Mouse (Mus musculus): ENCODE data around the gene Olfr463. TPM values are rescaled to one million over a fixed set of nuclear protein-coding genes. Genes with fewer than 3 reads are reported as not detected.

Olfr463 gene
- not detected in 2 replicates for polyA plus RNA-seq (2015; fragmentation: Nextera tagmentation; extraction: Ambion mirVana)

DNA sequence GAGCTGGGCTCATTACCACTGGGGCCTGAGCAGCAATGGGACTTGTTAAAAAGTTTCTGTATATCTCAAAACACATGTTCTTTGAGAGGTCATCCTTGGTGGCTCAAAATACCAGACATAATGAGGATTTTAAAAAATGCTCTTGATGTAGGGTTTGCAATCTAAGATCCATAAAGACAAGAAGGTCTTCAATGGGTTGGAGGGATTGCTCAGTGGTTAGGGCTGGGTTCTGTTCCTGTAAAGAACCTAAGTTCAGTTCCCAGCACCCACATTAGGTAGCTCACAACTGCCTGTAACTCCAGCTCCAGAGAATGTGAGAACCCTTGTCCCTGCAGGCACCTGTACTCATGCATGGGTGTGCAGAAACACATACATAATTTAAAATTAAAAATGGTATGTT lies at the start of gene Olfr463:
Gene Olfr463 (minus strand): TSS at position 101 of the 400 bp plus-strand sequence.
- H3K4me1 ChIP-seq (replicated peaks) = no peaks in the 10 kb centered on the region
- H3K36me3 ChIP-seq = no peaks in the 10 kb centered on the region
- H3K4me3 ChIP-seq = no peak within 1 kb of the TSS
- no peak for ATAC-seq (ENCODE audit: low FRiP score)
- no peak within 1 kb of the TSS for H3K4me2 ChIP-seq
- no peak within 1 kb of the TSS for H3K27ac ChIP-seq
- H3K9ac ChIP-seq = no peak within 1 kb of the TSS
- H3K9me3 ChIP-seq = no peaks in the 10 kb centered on the region
- H3K27me3 ChIP-seq = peaks cover 5% of the 10 kb centered on the region

DNA sequence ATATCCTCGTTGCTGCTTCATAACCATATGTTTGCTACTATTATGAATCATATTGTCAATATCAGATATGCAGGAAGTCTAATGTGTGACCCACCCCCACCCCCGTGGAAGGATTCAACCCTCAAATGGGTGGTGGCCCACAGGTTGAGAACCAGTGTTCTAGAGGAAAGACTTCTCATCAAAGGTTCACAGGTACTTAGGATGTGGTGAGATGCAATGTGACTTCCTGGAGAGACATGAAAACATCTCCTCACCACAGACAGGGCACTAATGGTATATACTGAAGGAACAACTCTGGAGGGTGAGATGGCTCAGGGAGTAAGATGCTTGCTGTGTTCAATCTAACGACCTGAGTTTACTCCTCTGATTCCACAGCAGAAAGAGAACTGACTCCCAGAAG lies 38.3 kb upstream of the Olfr463 start:
- ATAC-seq (ENCODE audit: low FRiP score) = no peak
- peaks cover 3% of the 10 kb centered on the region; the same call in 1 of the 2 replicates for H3K27me3 ChIP-seq
- no peak overlapping the region for H3K27ac ChIP-seq
- no peaks in the 10 kb centered on the region for H3K9me3 ChIP-seq
- WGBS = 74% methylated on average over 3 of the region's 3 CpGs
- H3K4me1 ChIP-seq (replicated peaks) = no peaks in the 10 kb centered on the region
- H3K9ac ChIP-seq = no peak overlapping the region
- H3K4me3 ChIP-seq = no peak overlapping the region
- no peak overlapping the region for H3K4me2 ChIP-seq
- H3K36me3 ChIP-seq = no peaks in the 10 kb centered on the region

DNA sequence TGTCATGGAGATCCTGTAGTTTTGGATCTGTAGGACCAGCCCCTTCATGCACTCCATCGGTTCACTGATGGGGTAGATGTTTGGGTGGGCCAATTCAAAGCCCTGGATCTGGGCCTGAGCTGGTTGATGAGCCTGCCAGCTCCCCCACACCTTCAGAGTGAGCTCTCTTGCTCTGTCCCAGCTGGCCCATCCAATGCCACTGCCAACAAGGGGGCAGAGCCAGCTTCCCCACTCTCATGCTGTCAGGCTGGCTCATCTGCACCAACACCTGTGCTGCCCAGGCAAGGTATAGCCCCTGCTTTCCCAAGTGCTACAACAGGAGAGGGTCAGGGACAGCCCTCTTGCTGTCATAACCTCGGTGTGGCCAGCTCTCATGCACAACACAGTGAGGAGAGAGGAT lies 36.5 kb upstream of the Olfr463 start:
- H3K36me3 ChIP-seq = no peaks in the 10 kb centered on the region
- H3K4me2 ChIP-seq = no peak overlapping the region
- no peak overlapping the region for H3K9ac ChIP-seq
- H3K4me3 ChIP-seq = no peak overlapping the region
- no peak for ATAC-seq (ENCODE audit: low FRiP score)
- 88% methylated on average over 2 of the region's 2 CpGs for WGBS
- no peaks in the 10 kb centered on the region for H3K9me3 ChIP-seq
- H3K27ac ChIP-seq = no peak overlapping the region
- H3K27me3 ChIP-seq = no peaks in the 10 kb centered on the region
- H3K4me1 ChIP-seq (replicated peaks) = no peaks in the 10 kb centered on the region

DNA sequence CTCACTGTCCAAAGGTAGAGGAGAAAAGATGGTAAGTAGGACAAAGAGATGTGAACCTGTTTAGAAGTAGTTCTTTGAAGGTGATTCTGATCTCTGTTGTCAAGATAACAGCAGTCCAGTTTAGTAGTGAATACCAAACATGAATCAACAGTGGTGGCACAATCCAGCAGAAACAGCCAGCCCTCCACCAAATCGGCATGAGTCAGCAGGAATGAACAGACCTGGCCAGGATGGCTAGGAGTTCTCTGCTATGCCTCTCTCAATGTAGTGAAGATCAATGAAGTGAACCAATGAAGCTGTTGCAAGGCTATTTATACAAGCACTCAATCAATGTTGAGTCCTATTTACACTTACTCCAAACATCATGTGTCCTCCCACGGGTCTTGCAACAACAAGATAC lies 33.2 kb upstream of the Olfr463 start:
- no peaks in the 10 kb centered on the region for H3K4me1 ChIP-seq (replicated peaks)
- H3K4me2 ChIP-seq = no peak overlapping the region
- no peaks in the 10 kb centered on the region for H3K36me3 ChIP-seq
- H3K27ac ChIP-seq = no peak overlapping the region
- 0 out of 2 replicates have a peak, but pooled peaks cover 3% of the 10 kb centered on the region for H3K9me3 ChIP-seq
- 87% methylated on average over 2 of the region's 2 CpGs for WGBS
- H3K27me3 ChIP-seq = no peaks in the 10 kb centered on the region
- H3K9ac ChIP-seq = no peak overlapping the region
- no peak overlapping the region for H3K4me3 ChIP-seq
- ATAC-seq (ENCODE audit: low FRiP score) = no peak

DNA sequence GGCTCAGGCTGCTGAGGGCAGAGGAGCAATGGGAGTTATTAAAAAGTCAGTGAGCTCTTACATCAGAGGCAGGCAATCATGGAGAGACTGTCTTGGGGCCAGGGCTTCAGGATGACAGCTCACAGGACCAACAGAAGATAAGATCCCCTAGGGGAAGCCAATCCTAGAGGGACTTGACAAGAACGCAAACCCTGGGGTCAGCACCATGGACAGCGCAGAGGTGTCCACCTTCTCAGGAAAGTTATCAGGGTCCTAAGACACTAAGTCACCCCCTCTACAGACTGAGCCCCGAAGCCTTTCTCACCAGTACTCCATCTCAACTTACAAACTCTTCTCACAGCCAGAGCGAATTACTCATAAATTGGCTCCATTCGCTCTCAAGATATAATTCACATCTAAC lies 23.8 kb upstream of the Olfr463 start, which contains the start of gene Olfr464:
Gene Olfr464 (minus strand): TSS at position 2 of the 400 bp plus-strand sequence.
- no peaks in the 10 kb centered on the region for H3K4me1 ChIP-seq (replicated peaks)
- no peak within 1 kb of the TSS for H3K9ac ChIP-seq
- H3K9me3 ChIP-seq = no peaks in the 10 kb centered on the region
- no peak for ATAC-seq (ENCODE audit: low FRiP score)
- no peak within 1 kb of the TSS for H3K27ac ChIP-seq
- WGBS = 35% methylated on average over 5 of the region's 5 CpGs
- 0 out of 2 replicates have a peak, but pooled peaks cover 6% of the 10 kb centered on the region for H3K27me3 ChIP-seq
- no peak within 1 kb of the TSS for H3K4me2 ChIP-seq
- no peaks in the 10 kb centered on the region for H3K36me3 ChIP-seq
- H3K4me3 ChIP-seq = no peak within 1 kb of the TSS

DNA sequence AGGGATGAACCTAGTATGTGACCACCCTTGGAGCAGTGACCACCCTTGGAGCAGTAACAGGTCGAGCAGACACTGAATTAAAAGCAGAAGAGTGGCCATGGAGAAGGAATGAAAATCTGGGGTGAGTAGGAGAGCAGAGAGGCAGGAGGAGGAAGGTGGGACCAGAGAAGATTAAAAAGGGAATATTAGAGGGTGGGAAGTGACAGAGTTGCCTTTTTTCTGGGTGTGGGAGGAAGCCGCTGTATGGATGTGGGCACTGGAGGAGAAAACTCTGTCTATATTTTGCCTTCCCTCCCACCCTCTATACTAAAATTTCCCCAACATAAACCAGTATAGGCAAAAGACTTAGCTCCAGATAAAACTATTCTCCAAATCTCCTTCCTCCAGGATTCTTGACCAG lies 23.1 kb upstream of the Olfr463 start:
- H3K9ac ChIP-seq = no peak overlapping the region
- 75% methylated on average over 2 of the region's 2 CpGs for WGBS

DNA sequence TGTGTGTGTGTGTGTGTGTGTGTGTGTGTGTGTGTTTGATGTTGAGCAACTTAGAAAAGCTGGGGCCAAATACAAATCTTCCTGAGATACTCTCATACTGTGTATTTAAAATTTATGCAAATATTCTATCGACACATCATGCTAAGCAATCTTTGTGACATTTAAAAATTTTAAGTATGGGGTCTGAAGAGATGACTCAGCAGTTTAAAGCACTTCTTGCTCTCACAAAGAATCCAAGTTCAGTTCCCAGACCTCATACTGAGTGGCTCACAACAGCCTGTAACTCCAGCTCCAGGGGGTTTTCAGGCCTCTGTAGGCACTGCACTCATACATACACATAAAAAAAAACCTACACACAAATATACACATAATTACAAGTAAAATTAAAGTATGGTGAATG lies 18.8 kb upstream of the Olfr463 start:
- Histone ChIP-seq H3K4me3 (no peak overlapping the region), H3K4me2 (no peak overlapping the region), H3K9ac (no peak overlapping the region), H3K9me3 (no peaks in the 10 kb centered on the region), H3K27me3 (0 out of 2 replicates have a peak, but pooled peaks cover 3% of the 10 kb centered on the region), H3K4me1 (replicated peaks) (no peaks in the 10 kb centered on the region), H3K27ac (no peak overlapping the region), H3K36me3 (no peaks in the 10 kb centered on the region)
- 94% methylated on average over 1 of the region's 1 CpGs for WGBS
- ATAC-seq (ENCODE audit: low FRiP score) = no peak

More for the DNA sequence above, 23.1 kb upstream of the Olfr463 start:
- ATAC-seq (ENCODE audit: low FRiP score) = no peak
- Histone ChIP-seq H3K27me3 (0 out of 2 replicates have a peak, but pooled peaks cover 6% of the 10 kb centered on the region), H3K4me1 (replicated peaks) (no peaks in the 10 kb centered on the region), H3K36me3 (no peaks in the 10 kb centered on the region), H3K9me3 (no peaks in the 10 kb centered on the region), H3K4me3 (no peak overlapping the region), H3K4me2 (no peak overlapping the region), H3K27ac (no peak overlapping the region)

DNA sequence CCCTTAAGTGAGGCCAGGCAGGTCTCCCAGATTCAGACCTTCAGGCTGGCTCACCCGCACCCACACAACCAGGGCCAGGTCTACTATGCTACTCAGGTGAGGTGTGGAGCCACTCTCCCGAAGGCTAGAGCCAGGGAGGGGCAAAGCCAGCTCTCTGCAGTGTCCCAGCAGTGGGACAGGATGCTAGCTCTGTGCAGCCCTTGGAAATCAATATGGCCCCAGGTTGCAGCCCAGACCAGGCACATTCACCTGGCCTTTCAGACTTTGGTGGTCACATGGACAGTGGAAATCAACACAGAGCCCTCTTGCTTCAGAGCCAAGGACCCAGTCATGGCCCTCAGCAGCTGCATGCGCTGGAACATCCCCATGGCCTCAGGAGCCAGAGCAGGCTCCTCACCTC lies 7.1 kb upstream of the Olfr463 start:
- Histone ChIP-seq H3K9me3 (no peaks in the 10 kb centered on the region), H3K4me1 (replicated peaks) (no peaks in the 10 kb centered on the region), H3K4me3 (no peak overlapping the region), H3K36me3 (no peaks in the 10 kb centered on the region), H3K27me3 (no peaks in the 10 kb centered on the region), H3K27ac (no peak overlapping the region), H3K4me2 (no peak overlapping the region), H3K9ac (no peak overlapping the region)
- WGBS = 80% methylated on average over 3 of the region's 3 CpGs
- ATAC-seq (ENCODE audit: low FRiP score) = no peak

DNA sequence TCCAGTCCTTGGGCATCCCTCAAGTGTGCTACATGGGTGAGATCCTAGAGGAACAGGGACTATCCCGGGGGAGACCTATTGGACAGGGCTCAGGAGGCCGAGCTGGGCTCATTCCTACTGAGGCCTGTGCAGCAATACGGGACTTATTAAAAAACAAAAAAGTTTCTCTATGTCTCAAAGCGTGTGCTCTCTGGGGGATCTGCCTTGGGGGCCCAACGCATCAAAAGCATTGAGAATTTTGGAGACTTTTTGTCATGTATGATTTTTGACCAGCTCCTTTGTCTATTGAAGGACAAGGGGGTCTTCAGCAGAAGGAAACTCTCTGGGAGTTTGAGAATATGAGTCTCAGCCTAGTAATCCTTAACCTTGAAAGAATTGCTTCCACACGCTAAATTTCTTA lies 5.0 kb downstream of the Olfr463 start, which contains the start of gene Olfr462:
Gene Olfr462 (minus strand): TSS at position 101 of the 400 bp plus-strand sequence.
- H3K9ac ChIP-seq = no peak within 1 kb of the TSS
- H3K27ac ChIP-seq = no peak within 1 kb of the TSS
- ATAC-seq (ENCODE audit: low FRiP score) = no peak
- no peak within 1 kb of the TSS for H3K4me3 ChIP-seq
- H3K36me3 ChIP-seq = no peaks in the 10 kb centered on the region
- H3K4me2 ChIP-seq = no peak within 1 kb of the TSS
- H3K4me1 ChIP-seq (replicated peaks) = no peaks in the 10 kb centered on the region
- 90% methylated on average over 6 of the region's 6 CpGs for WGBS
- H3K27me3 ChIP-seq = peaks cover 3% of the 10 kb centered on the region; the same call in 1 of the 2 replicates
- no peaks in the 10 kb centered on the region for H3K9me3 ChIP-seq

DNA sequence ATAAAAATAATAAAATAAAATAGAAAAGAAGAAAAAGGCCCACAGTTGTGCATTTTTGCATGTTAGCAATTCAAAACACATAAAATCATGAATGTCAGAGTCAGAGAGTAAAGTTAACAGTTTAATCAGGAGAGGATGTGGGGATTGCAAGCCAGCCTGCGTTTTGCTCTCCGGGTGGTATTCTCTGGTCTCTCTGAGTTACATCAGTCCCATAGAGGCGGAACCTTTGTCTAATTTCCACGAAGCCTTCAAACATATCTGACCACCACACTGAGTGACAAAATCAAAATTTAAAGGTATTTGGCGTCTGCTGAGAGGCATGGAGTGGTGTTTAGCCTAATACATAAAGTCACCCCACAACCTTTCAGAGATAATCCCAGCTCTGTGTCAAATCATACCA lies 12.3 kb downstream of the Olfr463 start:
- Histone ChIP-seq H3K27ac (no peak overlapping the region), H3K4me2 (no peak overlapping the region), H3K36me3 (no peaks in the 10 kb centered on the region), H3K27me3 (0 out of 2 replicates have a peak, but pooled peaks cover 3% of the 10 kb centered on the region), H3K4me3 (no peak overlapping the region), H3K9ac (no peak overlapping the region), H3K9me3 (no peaks in the 10 kb centered on the region), H3K4me1 (replicated peaks) (no peaks in the 10 kb centered on the region)
- WGBS = 89% methylated on average over 5 of the region's 5 CpGs
- ATAC-seq (ENCODE audit: low FRiP score) = no peak

DNA sequence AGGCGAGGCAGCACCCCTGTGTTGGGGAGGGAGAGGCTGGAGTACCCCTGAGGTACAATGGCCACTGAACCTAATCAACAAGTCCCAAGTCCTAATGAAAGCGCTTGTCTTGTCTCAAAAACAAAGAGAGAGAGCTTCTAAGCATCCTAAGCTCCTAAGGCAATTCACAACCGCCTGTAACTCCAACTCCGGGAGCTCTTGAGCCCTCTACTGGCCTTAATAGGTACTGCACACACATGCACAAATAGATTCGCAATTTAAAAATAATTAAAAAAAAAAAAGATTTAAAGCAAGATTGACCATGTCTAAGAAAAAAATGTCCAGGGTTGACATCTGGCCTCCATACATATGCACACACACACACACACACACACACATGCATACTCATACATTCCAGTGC lies 13.7 kb downstream of the Olfr463 start:
- H3K36me3 ChIP-seq = no peaks in the 10 kb centered on the region
- 0 out of 2 replicates have a peak, but pooled peaks cover 3% of the 10 kb centered on the region for H3K27me3 ChIP-seq
- no peak overlapping the region for H3K9ac ChIP-seq
- no peak for ATAC-seq (ENCODE audit: low FRiP score)
- H3K27ac ChIP-seq = no peak overlapping the region
- no peak overlapping the region for H3K4me3 ChIP-seq
- no peaks in the 10 kb centered on the region for H3K9me3 ChIP-seq
- no peak overlapping the region for H3K4me2 ChIP-seq
- 43% methylated on average over 5 of the region's 5 CpGs for WGBS
- H3K4me1 ChIP-seq (replicated peaks) = no peaks in the 10 kb centered on the region

DNA sequence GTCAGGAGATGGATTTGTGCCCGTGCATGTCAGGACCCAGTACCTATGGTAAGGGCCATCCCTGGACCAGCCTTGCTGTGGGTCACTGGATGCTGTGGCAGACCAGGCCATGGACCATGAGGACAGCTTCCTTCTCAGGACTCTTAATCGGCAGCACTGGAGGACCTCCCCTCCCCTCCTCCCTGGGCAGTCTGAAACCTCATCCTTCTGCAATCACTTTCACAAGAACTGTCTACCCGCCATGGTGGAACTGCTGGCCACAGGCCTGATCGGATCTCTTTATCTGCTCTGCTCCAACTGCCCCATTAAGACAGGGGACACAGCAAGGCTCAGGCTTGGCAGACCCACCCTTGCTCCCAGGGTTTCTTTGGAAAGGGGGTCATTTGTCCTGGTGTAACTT lies 15.5 kb downstream of the Olfr463 start:
- no peak overlapping the region for H3K9ac ChIP-seq
- no peak overlapping the region for H3K4me3 ChIP-seq
- H3K9me3 ChIP-seq = no peaks in the 10 kb centered on the region
- H3K27me3 ChIP-seq = 0 out of 2 replicates have a peak, but pooled peaks cover 3% of the 10 kb centered on the region
- no peak overlapping the region for H3K27ac ChIP-seq
- ATAC-seq (ENCODE audit: low FRiP score) = no peak
- H3K36me3 ChIP-seq = no peaks in the 10 kb centered on the region
- WGBS = 75% methylated on average over 4 of the region's 4 CpGs
- no peak overlapping the region for H3K4me2 ChIP-seq
- H3K4me1 ChIP-seq (replicated peaks) = no peaks in the 10 kb centered on the region

DNA sequence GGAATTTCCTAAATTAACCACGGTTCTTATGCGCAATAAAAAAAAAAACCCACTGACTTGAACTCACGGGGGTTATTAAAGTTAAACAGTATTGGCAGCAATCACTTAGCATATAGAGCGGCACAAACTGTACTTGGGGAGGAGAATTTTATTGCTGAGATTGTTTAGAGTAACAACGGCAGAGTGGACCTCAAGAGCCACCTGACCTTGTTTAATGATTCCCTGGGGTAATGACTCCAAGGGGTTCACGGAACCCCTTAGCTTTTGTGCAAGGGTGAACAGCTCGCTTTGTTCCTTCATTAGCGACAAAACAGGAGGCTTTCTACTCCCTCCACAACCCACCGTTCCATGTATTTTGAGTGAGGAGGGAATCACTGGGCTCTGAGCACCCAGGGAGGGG lies 17.4 kb downstream of the Olfr463 start:
- Histone ChIP-seq H3K27ac (no peak overlapping the region), H3K4me1 (replicated peaks) (no peaks in the 10 kb centered on the region), H3K9ac (no peak overlapping the region), H3K9me3 (no peaks in the 10 kb centered on the region), H3K4me3 (no peak overlapping the region), H3K4me2 (no peak overlapping the region), H3K27me3 (no peaks in the 10 kb centered on the region), H3K36me3 (no peaks in the 10 kb centered on the region)
- no peak for ATAC-seq (ENCODE audit: low FRiP score)
- 64% methylated on average over 9 of the region's 9 CpGs for WGBS
